Mouse (Mus musculus) forebrain, embryonic 14.5 days (tissue): ENCODE measurements around the gene 2310079G19Rik. TPM values are rescaled to one million over a fixed set of nuclear protein-coding genes. Genes with fewer than 3 reads are reported as not detected.

ENCODE experiments used
- polyA plus RNA-seq: library from polyadenylated mRNA; unstranded; fragments of >200 nt; fragmentation: Nextera tagmentation; extraction: Ambion mirVana; gene quantifications from 2 replicates; pipeline ENCODE4 v1.2.1, GENCODE M21; 2014

The 2310079G19Rik gene
- polyA plus RNA-seq, 1 experiment from 2014 or later = not detected

Other genes with a start within 250 kb of the 2310079G19Rik start
- not detected in 2 replicates for gene Cldn17, start 120.7 kb downstream of the 2310079G19Rik start, polyA plus RNA-seq
- not detected in 2 replicates for gene Cldn8, start 64.5 kb downstream of the 2310079G19Rik start, polyA plus RNA-seq
- not detected in 2 replicates for gene Krtap24-1, start 15.4 kb downstream of the 2310079G19Rik start, polyA plus RNA-seq
- gene Krtap26-1, start 20.1 kb upstream of the 2310079G19Rik start, polyA plus RNA-seq = not detected in 2 replicates
- gene Krtap27-1, start 44.0 kb upstream of the 2310079G19Rik start, polyA plus RNA-seq = not detected in 2 replicates
- not detected in 2 replicates for gene 2310061N02Rik, start 80.3 kb upstream of the 2310079G19Rik start, polyA plus RNA-seq
- gene Krtap13-1, start 101.2 kb upstream of the 2310079G19Rik start, polyA plus RNA-seq = not detected in 2 replicates
- gene Krtap13, start 124.0 kb upstream of the 2310079G19Rik start, polyA plus RNA-seq = not detected in 2 replicates
- gene 2310034C09Rik, start 131.2 kb upstream of the 2310079G19Rik start, polyA plus RNA-seq = not detected in 2 replicates
- gene 2310057N15Rik, start 146.5 kb upstream of the 2310079G19Rik start, polyA plus RNA-seq = not detected in 2 replicates
- not detected in 2 replicates for gene Gm5965, start 150.2 kb upstream of the 2310079G19Rik start, polyA plus RNA-seq
- gene Gm20741, start 184.6 kb upstream of the 2310079G19Rik start, polyA plus RNA-seq = not detected in 2 replicates
- gene Krtap15, start 192.5 kb upstream of the 2310079G19Rik start, polyA plus RNA-seq = not detected in 2 replicates
- not detected in 2 replicates for gene Krtap14, start 198.5 kb upstream of the 2310079G19Rik start, polyA plus RNA-seq
- gene Krtap19-1, start 241.7 kb upstream of the 2310079G19Rik start, polyA plus RNA-seq = not detected in 2 replicates
- not detected in 2 replicates for gene Krtap19-2, start 246.6 kb upstream of the 2310079G19Rik start, polyA plus RNA-seq